Comparison of ENCODE assay signal across 8 mouse cellular contexts in genomic region chr10:42291360-42291759, GRCm38 (mm10). TPM values are rescaled to one million over a fixed set of nuclear protein-coding genes. Genes with fewer than 3 reads are reported as not detected.
DNase-seq lines count a peak whose midpoint lies in the region; ATAC-seq and TF ChIP-seq lines count a peak whose summit lies in the region.

No protein-coding gene starts in this region.

- no peak for TF ChIP-seq EP300 in liver, postnatal 0 days (IDR thresholded peaks at IDR 0.05; ENCODE audit: low read depth)

- no peaks in the 10 kb centered on the region for H3K4me1 ChIP-seq in forebrain, embryonic 11.5 days (replicated peaks; ENCODE audit: control insufficient read depth, insufficient read depth, low read length)
- no peaks in the 10 kb centered on the region for H3K4me1 ChIP-seq in forebrain, embryonic 13.5 days
- no peaks in the 10 kb centered on the region for H3K4me1 ChIP-seq in embryonic fibroblast, embryonic 13.5 days (ENCODE audit: control insufficient read depth, insufficient read depth, low read length)
- H3K4me1 ChIP-seq in liver, postnatal 0 days (ENCODE audit: insufficient read depth) = peaks cover 3% of the 10 kb centered on the region; the same call in 1 of the 2 replicates

- H3K27me3 ChIP-seq in forebrain, embryonic 11.5 days (ENCODE audit: control insufficient read depth, insufficient read depth, low read length) = no peaks in the 10 kb centered on the region
- H3K27me3 ChIP-seq in forebrain, embryonic 13.5 days = no peaks in the 10 kb centered on the region
- no peaks in the 10 kb centered on the region for H3K27me3 ChIP-seq in liver, postnatal 0 days (ENCODE audit: insufficient read depth, low read length)

- no peak for ATAC-seq in forebrain, embryonic 11.5 days (replicated peaks; ENCODE audit: low FRiP score)
- no peak for ATAC-seq in forebrain, embryonic 13.5 days
- peak; percentile 49 for ATAC-seq in liver, postnatal 0 days
- ATAC-seq in frontal cortex, adult (ENCODE audit: low TSS enrichment) = no peak

- no peak overlapping the region for H3K27ac ChIP-seq in forebrain, embryonic 11.5 days (ENCODE audit: low read depth, low read length)
- no peak overlapping the region for H3K27ac ChIP-seq in forebrain, embryonic 13.5 days
- no peak overlapping the region for H3K27ac ChIP-seq in embryonic fibroblast, embryonic 13.5 days (ENCODE audit: insufficient read depth, low read length)
- H3K27ac ChIP-seq in liver, postnatal 0 days (ENCODE audit: low read depth) = no peak overlapping the region

- no peak overlapping the region for H3K9ac ChIP-seq in forebrain, embryonic 11.5 days (ENCODE audit: low read length)
- no peak overlapping the region for H3K9ac ChIP-seq in forebrain, embryonic 13.5 days
- H3K9ac ChIP-seq in liver, postnatal 0 days (replicated peaks) = no peak overlapping the region

- no peak overlapping the region for H3K4me2 ChIP-seq in forebrain, embryonic 11.5 days (ENCODE audit: low read depth, low read length, severe bottlenecking)
- no peak overlapping the region for H3K4me2 ChIP-seq in forebrain, embryonic 13.5 days
- no peak overlapping the region for H3K4me2 ChIP-seq in liver, postnatal 0 days (ENCODE audit: low read depth, low read length)

- H3K4me3 ChIP-seq in forebrain, embryonic 11.5 days (ENCODE audit: low read depth, low read length) = no peak overlapping the region
- no peak overlapping the region for H3K4me3 ChIP-seq in forebrain, embryonic 13.5 days
- no peak overlapping the region for H3K4me3 ChIP-seq in embryonic fibroblast, embryonic 13.5 days (ENCODE audit: insufficient read depth, low read length)
- no peak overlapping the region for H3K4me3 ChIP-seq in liver, postnatal 0 days (ENCODE audit: low read depth, low read length)

- H3K36me3 ChIP-seq in forebrain, embryonic 11.5 days (ENCODE audit: control insufficient read depth, insufficient read depth, low read length) = no peaks in the 10 kb centered on the region
- H3K36me3 ChIP-seq in forebrain, embryonic 13.5 days (ENCODE audit: poor library complexity, severe bottlenecking) = no peaks in the 10 kb centered on the region
- H3K36me3 ChIP-seq in liver, postnatal 0 days (replicated peaks; ENCODE audit: insufficient read depth, low read length) = no peaks in the 10 kb centered on the region

- 62% methylated on average over 5 of the region's 5 CpGs for WGBS in forebrain, embryonic 11.5 days
- 66% methylated on average over 5 of the region's 5 CpGs for WGBS in forebrain, embryonic 13.5 days
- 61% methylated on average over 5 of the region's 5 CpGs for WGBS in liver, postnatal 0 days (ENCODE audit: insufficient replicate concordance)

- H3K9me3 ChIP-seq in forebrain, embryonic 11.5 days (ENCODE audit: control insufficient read depth, low read length) = no peaks in the 10 kb centered on the region
- peaks cover 4% of the 10 kb centered on the region; the same call in 1 of the 2 replicates for H3K9me3 ChIP-seq in forebrain, embryonic 13.5 days (replicated peaks)
- no peaks in the 10 kb centered on the region for H3K9me3 ChIP-seq in liver, postnatal 0 days (ENCODE audit: low read length)

- DNase-seq in forebrain, embryonic 11.5 days (ENCODE audit: low spot score) = peak; percentile 68
- peak; percentile 45 for DNase-seq in right cerebral cortex, postnatal 4 days
- DNase-seq in right cerebral cortex, postnatal 10 days (ENCODE audit: low spot score in 2 of 2) = no peak
- DNase-seq in liver, postnatal 0 days = peak; percentile 79
- peak; percentile 52 to 59 for DNase-seq in spleen, postnatal 36 days (ENCODE audit: low spot score in 2 of 2)

- TF ChIP-seq CTCF in embryonic fibroblast, embryonic 13.5 days (IDR thresholded peaks at IDR 0.05; ENCODE audit: borderline replicate concordance, insufficient read depth, low read length) = peak; percentile 38
- TF ChIP-seq CTCF in liver, postnatal 0 days (IDR thresholded peaks at IDR 0.05; ENCODE audit: low read depth) = peak; percentile 94

- TF ChIP-seq POLR2A in embryonic fibroblast, embryonic 13.5 days (IDR thresholded peaks at IDR 0.05; ENCODE audit: low read depth, low read length) = no peak

RNA-seq across cellular contexts. Expression of gene Foxo3, which starts 14.8 kb away (rescaled TPM):
- polyA plus RNA-seq in forebrain, embryonic 11.5 days (2014; fragmentation: Nextera tagmentation; extraction: Ambion mirVana) = 4.2 and 4.4 TPM in 2 replicates
- polyA plus RNA-seq in forebrain, embryonic 13.5 days (2015; fragmentation: Nextera tagmentation; extraction: Ambion mirVana) = 3.4 and 3.8 TPM in 2 replicates
- 29.3 and 30.2 TPM in 2 replicates for polyA plus RNA-seq in embryonic fibroblast, embryonic 13.5 days (2011; ENCODE audit: insufficient read length, low read depth, missing spikeins)
- polyA plus RNA-seq in liver, postnatal 0 days (2015; fragmentation: Nextera tagmentation; extraction: Ambion mirVana) = 8.4 and 9.4 TPM in 2 replicates

Comparison
In these comparisons a context has a peak if more than half of its experiments do, and no peak if none do; other contexts are left out.
1. DNase-seq: peak in forebrain, embryonic 11.5 days (single experiment), right cerebral cortex, postnatal 4 days (single experiment), liver, postnatal 0 days (single experiment) and spleen, postnatal 36 days (2 of 2); none in right cerebral cortex, postnatal 10 days (0 of 2).